Mouse (Mus musculus): Measurements from ENCODE around the gene Plscr3.

DNA sequence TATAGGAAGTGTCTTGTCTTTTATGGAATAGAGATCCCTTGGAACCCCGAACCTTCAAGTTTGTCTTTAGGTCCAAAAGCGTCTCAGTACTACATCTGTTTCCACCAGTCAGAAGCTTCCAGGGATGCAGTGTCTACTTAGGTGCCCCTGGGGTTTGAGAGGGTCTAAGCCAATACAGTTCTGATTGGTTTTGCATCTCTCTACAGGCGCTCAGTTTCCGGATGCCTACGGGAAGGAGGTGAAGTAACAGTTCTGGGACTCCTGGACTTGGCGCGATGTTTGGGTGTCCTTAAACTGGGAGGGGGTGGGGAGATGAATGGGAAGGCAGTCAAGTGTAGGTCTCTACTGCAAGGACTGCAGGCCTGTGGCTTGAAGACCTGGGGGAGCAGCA lies 7.5 kb upstream of the Plscr3 start:
- TF ChIP-seq CTCF (IDR thresholded peaks at IDR 0.05; ENCODE audit: borderline replicate concordance, control insufficient read depth, extremely low read depth, insufficient read depth, low read length, poor library complexity) (no peak), POLR2A (IDR thresholded peaks at IDR 0.05; ENCODE audit: control insufficient read depth, extremely low read depth, insufficient read depth, low read length, poor library complexity) (no peak)

Data from thymus, adult 2 months (tissue).